Mouse (Mus musculus) kidney, adult 2 months (tissue): ENCODE data around the gene Golga5.
"Not testable (repeated sequence)": the region's sequence is repeated elsewhere in the genome, so short reads cannot be mapped to it uniquely, and the experiment has no call there.

Experiments
- CTCF ChIP-seq: fragments of 200-500 bp; conservative IDR thresholded peaks from 2 replicates; pipeline ENCODE4 v1.5.1; 2011; ENCODE audit warnings: low read depth, mild to moderate bottlenecking, control low read depth, low read length, moderate library complexity, mixed read lengths; ENCODE audit not compliant: insufficient read depth, insufficient read length
- POLR2A ChIP-seq: fragments of 200-500 bp; IDR thresholded peaks from one replicate; pipeline ENCODE4 v1.6.1; 2011; ENCODE audit warnings: low read depth, low read length, control low read depth

GRCm38 (mm10) chr12:102495754-102496153 is 26.8 kb downstream of the Golga5 start:
- not testable (repeated sequence) for TF ChIP-seq POLR2A, CTCF
